Mouse (Mus musculus) urinary bladder, postnatal 14 days (tissue): ENCODE results near the gene Cacnb2.
A peak's percentile ranks its signal among the peaks of the same experiment; 100 is the strongest.
"Not testable (repeated sequence)": the region's sequence is repeated elsewhere in the genome, so short reads cannot be mapped to it uniquely, and the experiment has no call there.

Source experiments
- DNase-seq: peaks from one replicate; pipeline ENCODE4 v3.0.0; 2021; ENCODE audit warnings: low spot score

Cacnb2 gene

GRCm38 (mm10) chr2:14657205-14657844, 54.4 kb downstream of the Cacnb2 start:
- DNase-seq: no peak

- DNase-seq: no peak
These were observed 62.3 kb downstream of the Cacnb2 start for GRCm38 (mm10) chr2:14665213-14665612.

- no peak for DNase-seq
These were observed 69.2 kb downstream of the Cacnb2 start for GRCm38 (mm10) chr2:14672117-14672516.

- DNase-seq: peak; percentile 37
These were observed 74.1 kb downstream of the Cacnb2 start for GRCm38 (mm10) chr2:14676885-14677516.

- no peak for DNase-seq
These were observed 81.3 kb downstream of the Cacnb2 start for GRCm38 (mm10) chr2:14684231-14684630.

- DNase-seq: peak; percentile 37
These were observed 100.2 kb downstream of the Cacnb2 start for GRCm38 (mm10) chr2:14702973-14703645.

GRCm38 (mm10) chr2:14703676-14704075, 100.8 kb downstream of the Cacnb2 start:
- no peak for DNase-seq

- no peak for DNase-seq
These were observed 107.4 kb downstream of the Cacnb2 start for GRCm38 (mm10) chr2:14710247-14710646.

- DNase-seq: no peak
These were observed 108.9 kb downstream of the Cacnb2 start for GRCm38 (mm10) chr2:14711751-14712150.

- DNase-seq: no peak
These were observed 110.2 kb downstream of the Cacnb2 start for GRCm38 (mm10) chr2:14713049-14713448.

GRCm38 (mm10) chr2:14716666-14717065, 113.8 kb downstream of the Cacnb2 start:
- no peak for DNase-seq

- DNase-seq: no peak
These were observed 116.3 kb downstream of the Cacnb2 start for GRCm38 (mm10) chr2:14719119-14719718.

GRCm38 (mm10) chr2:14725437-14725836, 122.5 kb downstream of the Cacnb2 start:
- DNase-seq: no peak

GRCm38 (mm10) chr2:14726601-14727000, 123.7 kb downstream of the Cacnb2 start:
- not testable (repeated sequence) for DNase-seq

- no peak for DNase-seq
These were observed 136.0 kb downstream of the Cacnb2 start for GRCm38 (mm10) chr2:14738927-14739326.

GRCm38 (mm10) chr2:14739510-14739909, 136.6 kb downstream of the Cacnb2 start:
- no peak for DNase-seq

GRCm38 (mm10) chr2:14740359-14740758, 137.5 kb downstream of the Cacnb2 start:
- no peak for DNase-seq

- no peak for DNase-seq
These were observed 141.9 kb downstream of the Cacnb2 start for GRCm38 (mm10) chr2:14744761-14745160.

GRCm38 (mm10) chr2:14762846-14763245, 160.0 kb downstream of the Cacnb2 start:
- no peak for DNase-seq

GRCm38 (mm10) chr2:14763931-14764330, 161.0 kb downstream of the Cacnb2 start:
- DNase-seq: no peak

GRCm38 (mm10) chr2:14769448-14769847, 166.6 kb downstream of the Cacnb2 start:
- DNase-seq: no peak

- no peak for DNase-seq
These were observed 167.7 kb downstream of the Cacnb2 start for GRCm38 (mm10) chr2:14770635-14771034.

GRCm38 (mm10) chr2:14774375-14774774, 171.5 kb downstream of the Cacnb2 start:
- no peak for DNase-seq
